Comparison of ENCODE assay signal across 17 mouse cellular contexts in genomic region chr11:100564297-100564696, GRCm38 (mm10). TPM values are rescaled to one million over a fixed set of nuclear protein-coding genes. Genes with fewer than 3 reads are reported as not detected.
A peak's percentile ranks its signal among the peaks of the same experiment; 100 is the strongest.
DNase-seq lines count a peak whose midpoint lies in the region; ATAC-seq and TF ChIP-seq lines count a peak whose summit lies in the region.
"Had no signal": no experiment of that assay in that cellular context is flagged by ENCODE, and none has a peak within 500 bp of the region (broad histone marks: within the 10 kb centered on the region; RNA-seq: fewer than 3 reads in every experiment).

No protein-coding gene starts in this region.

- no peak overlapping the region for H3K27ac ChIP-seq in ES-Bruce4 (ENCODE audit: insufficient read depth, low read length)
- H3K27ac ChIP-seq: intestine, embryonic 15.5 days had no signal

- no peak overlapping the region for H3K9ac ChIP-seq in ES-Bruce4 (ENCODE audit: low read depth, poor library complexity, severe bottlenecking)
- H3K9ac ChIP-seq: heart, embryonic 12.5 days; intestine, embryonic 15.5 days had no signal

- peaks cover 2% of the 10 kb centered on the region for H3K4me1 ChIP-seq in ES-Bruce4 (ENCODE audit: control insufficient read depth, insufficient read depth, low read length)
- H3K4me1 ChIP-seq: heart, embryonic 12.5 days; intestine, embryonic 15.5 days had no signal

- TF ChIP-seq EP300 in ES-Bruce4 (IDR thresholded peaks at IDR 0.05; ENCODE audit: insufficient read depth, low read depth, low read length), result no peak

- H3K4me3 ChIP-seq in ES-Bruce4 (ENCODE audit: low read depth, low read length), result 0 out of 2 replicates have a peak overlapping the region, but pooled peaks have one; percentile 12
- H3K4me3 ChIP-seq: heart, embryonic 12.5 days; intestine, embryonic 15.5 days had no signal

- H3K36me3 ChIP-seq in ES-Bruce4 (ENCODE audit: control insufficient read depth, insufficient read depth, low read length, poor library complexity, severe bottlenecking), result no peaks in the 10 kb centered on the region
- H3K36me3 ChIP-seq: heart, embryonic 12.5 days; intestine, embryonic 15.5 days had no signal

- H3K9me3 ChIP-seq in ES-Bruce4 (replicated peaks; ENCODE audit: control insufficient read depth, insufficient read depth, low read length, poor library complexity, severe bottlenecking), result no peaks in the 10 kb centered on the region
- H3K9me3 ChIP-seq: intestine, embryonic 15.5 days had no signal

- DNase-seq in brain, adult 2 months (ENCODE audit: low read depth, low spot score), result peak; percentile 90
- peak; percentile 80 to 83 for DNase-seq in layer of hippocampus, adult 8-10 months (ENCODE audit: low spot score in 2 of 2)
- peak; percentile 86 for DNase-seq in right cerebral cortex, adult 18-20 months
- DNase-seq in urinary bladder, postnatal 25 days (ENCODE audit: low spot score), result no peak
- no peak for DNase-seq in cerebellum, adult 9-11 months
- DNase-seq: adrenal gland, postnatal 36 days; cerebellum, adult 11 months; gastrocnemius, postnatal 10 days; kidney, postnatal 14 days; lung, adult 2 months; thymus, postnatal 25 days had no signal

- H3K27me3 ChIP-seq in ES-Bruce4 (ENCODE audit: control insufficient read depth, insufficient read depth, low read length, poor library complexity, severe bottlenecking), result no peaks in the 10 kb centered on the region
- H3K27me3 ChIP-seq: intestine, embryonic 15.5 days had no signal

- TF ChIP-seq CTCF in ES-Bruce4 (IDR thresholded peaks at IDR 0.05; ENCODE audit: low read depth, low read length), result no peak

- no peak for TF ChIP-seq POLR2A in ES-Bruce4 (IDR thresholded peaks at IDR 0.05; ENCODE audit: insufficient read depth, low read length)

- no peak for ATAC-seq in monocyte, adult 5-6 weeks (replicated peaks; ENCODE audit: insufficient number of reproducible peaks, low FRiP score, low TSS enrichment, poor library complexity, severe bottlenecking)
- ATAC-seq: CD4-positive, CD25-positive, alpha-beta regulatory T cell, adult 4 months; intestine, embryonic 15.5 days had no signal

RNA-seq across cellular contexts. Expression of gene Cnp, which starts 10.4 kb away (rescaled TPM):
- polyA plus RNA-seq in ES-Bruce4 (2011; ENCODE audit: insufficient read depth, insufficient read length, low read depth, missing spikeins), result 6.9 and 7.5 TPM in 2 replicates
- total RNA-seq in layer of hippocampus, adult 8-10 months (2022), result 100 to 1,000 TPM; 162 to 216 (median 203) TPM
- 22.6 to 33.8 TPM (median 25.9 TPM) in 3 replicates for total RNA-seq in monocyte, adult 5-6 weeks (2017)

RNA-seq across cellular contexts. Expression of gene Ttc25, which starts 18.9 kb away (rescaled TPM):
- 2.5 and 3.4 TPM in 2 replicates for polyA plus RNA-seq in ES-Bruce4 (2011; ENCODE audit: insufficient read depth, insufficient read length, low read depth, missing spikeins)
- total RNA-seq in layer of hippocampus, adult 8-10 months (2022), result 1 to 10 TPM in 3 of 4 experiments, under 1 TPM in 1; 0.71 to 1.9 (median 1.6) TPM
- 4.4 TPM in 1 of 3 replicates, not detected in the others for total RNA-seq in monocyte, adult 5-6 weeks (2017)
- total RNA-seq: hematopoietic stem cell, adult 5-6 weeks had no signal

RNA-seq across cellular contexts. Expression of gene Acly, which starts 36.5 kb away (rescaled TPM):
- 225 and 232 TPM in 2 replicates for polyA plus RNA-seq in ES-Bruce4 (2011; ENCODE audit: insufficient read depth, insufficient read length, low read depth, missing spikeins)
- total RNA-seq in layer of hippocampus, adult 8-10 months (2022), result 100 to 1,000 TPM; 121 to 136 (median 128) TPM
- total RNA-seq in monocyte, adult 5-6 weeks (2017), result 104 to 134 TPM (median 105 TPM) in 3 replicates

RNA-seq across cellular contexts. Expression of gene Nkiras2, which starts 54.7 kb away (rescaled TPM):
- polyA plus RNA-seq in ES-Bruce4 (2011; ENCODE audit: insufficient read depth, insufficient read length, low read depth, missing spikeins), result 29.1 and 30.0 TPM in 2 replicates
- total RNA-seq in layer of hippocampus, adult 8-10 months (2022), result 10 to 100 TPM; 11.7 to 13.4 (median 12.1) TPM
- total RNA-seq in monocyte, adult 5-6 weeks (2017), result 49.6 to 69.8 TPM (median 54.5 TPM) in 3 replicates

RNA-seq across cellular contexts. Expression of gene Dnajc7, which starts 55.7 kb away (rescaled TPM):
- polyA plus RNA-seq in ES-Bruce4 (2011; ENCODE audit: insufficient read depth, insufficient read length, low read depth, missing spikeins), result 369 and 376 TPM in 2 replicates
- 100 to 1,000 TPM; 255 to 304 (median 273) TPM for total RNA-seq in layer of hippocampus, adult 8-10 months (2022)
- total RNA-seq in monocyte, adult 5-6 weeks (2017), result 239 to 305 TPM (median 293 TPM) in 3 replicates

Comparison
In these comparisons a context has a peak if more than half of its experiments do, and no peak if none do; other contexts are left out.
1. DNase-seq: peak in brain, adult 2 months (single experiment), layer of hippocampus, adult 8-10 months (2 of 2) and right cerebral cortex, adult 18-20 months (single experiment); none in urinary bladder, postnatal 25 days (single experiment) and cerebellum, adult 9-11 months (single experiment).